Mouse (Mus musculus): ENCODE data around the gene Ip6k3. TPM values are rescaled to one million over a fixed set of nuclear protein-coding genes. Genes with fewer than 3 reads are reported as not detected.

The Ip6k3 gene
- total RNA-seq (2017) = 5.4 to 8.6 TPM (median 7.0 TPM) in 3 replicates

DNA sequence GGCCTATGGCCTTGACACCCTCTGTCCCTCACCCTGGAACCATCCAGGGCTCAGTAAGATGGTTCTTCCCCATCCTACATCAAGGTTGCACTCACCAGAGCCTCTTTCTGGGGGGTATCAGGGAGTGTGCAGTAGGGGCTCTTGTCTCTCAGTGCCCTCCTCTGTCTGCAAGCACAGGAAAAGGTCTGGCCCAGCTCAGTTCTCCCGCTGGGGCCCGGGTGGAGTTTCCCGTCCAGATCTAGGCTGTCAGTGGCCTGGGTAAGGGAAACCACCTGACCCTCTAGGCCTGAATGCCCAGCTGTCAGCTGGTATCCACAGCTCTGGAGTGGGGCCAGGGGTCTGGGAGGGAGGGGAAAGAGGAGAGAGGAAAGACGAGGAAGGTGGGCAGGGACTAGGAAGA is at the start of gene Ip6k3:
Gene Ip6k3, minus strand, starts transcription at position 251 of the 400 bp plus-strand sequence.
- ATAC-seq (replicated peaks; ENCODE audit: insufficient number of reproducible peaks, low FRiP score, low TSS enrichment, poor library complexity, severe bottlenecking) = no peak

DNA sequence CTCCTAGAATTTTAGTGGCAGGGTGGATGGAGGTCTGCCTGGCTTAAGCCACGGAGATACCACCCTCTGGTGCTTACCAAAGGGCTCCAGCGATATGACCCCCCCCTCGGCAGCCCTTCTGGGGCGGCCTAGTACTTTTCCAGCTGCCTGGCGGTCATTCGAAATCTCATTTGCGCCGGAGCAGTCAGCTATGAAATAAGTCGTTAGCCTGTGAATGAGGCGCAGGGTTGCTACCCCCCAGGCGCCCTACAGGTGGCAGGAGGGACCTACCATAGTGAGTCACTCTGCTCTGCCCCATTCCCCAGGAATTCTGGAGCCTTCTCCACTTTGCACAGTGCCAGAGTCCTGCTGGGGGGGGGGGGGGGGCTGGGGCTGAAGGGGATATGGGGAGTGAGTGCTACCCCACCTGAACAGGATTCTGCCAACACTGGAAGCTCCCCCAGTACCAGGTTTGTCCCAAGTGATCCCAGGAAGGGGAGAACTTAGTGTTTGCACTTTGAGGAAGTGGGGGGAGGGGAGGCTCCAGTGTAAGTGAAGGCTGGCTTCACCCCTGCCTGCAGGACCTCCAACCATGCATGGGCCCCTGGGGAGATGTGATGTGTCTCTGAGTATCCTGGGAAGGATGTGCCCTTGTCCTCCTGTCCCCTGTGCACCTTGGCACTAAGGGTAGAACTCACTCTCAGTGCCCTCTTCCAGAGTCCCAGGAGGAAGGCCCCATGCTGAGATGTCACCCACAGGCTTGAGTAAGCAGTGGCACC is 45.4 kb upstream of the Ip6k3 start:
- no peak for ATAC-seq (replicated peaks; ENCODE audit: insufficient number of reproducible peaks, low FRiP score, low TSS enrichment, poor library complexity, severe bottlenecking)

DNA sequence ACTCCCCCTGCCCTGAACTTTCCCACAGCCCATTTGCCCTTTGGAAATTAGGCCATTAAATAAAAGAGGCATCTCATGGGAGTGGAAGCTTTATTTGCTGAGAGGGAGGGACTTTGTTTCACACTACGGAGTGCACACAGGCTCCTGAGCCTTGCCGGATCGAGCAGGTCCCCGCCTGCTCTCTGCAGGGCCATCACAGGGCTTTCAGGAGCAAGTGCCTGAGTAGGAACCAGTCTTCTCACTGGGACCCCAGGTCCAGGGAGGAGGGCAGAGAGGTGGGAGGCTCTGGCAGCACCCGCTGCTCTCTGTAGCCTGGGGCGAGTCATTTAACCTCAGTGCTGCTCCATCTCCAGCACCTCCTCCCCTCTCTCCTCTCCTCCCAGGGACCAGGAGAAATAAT is 44.4 kb upstream of the Ip6k3 start:
- no peak for ATAC-seq (replicated peaks; ENCODE audit: insufficient number of reproducible peaks, low FRiP score, low TSS enrichment, poor library complexity, severe bottlenecking)

DNA sequence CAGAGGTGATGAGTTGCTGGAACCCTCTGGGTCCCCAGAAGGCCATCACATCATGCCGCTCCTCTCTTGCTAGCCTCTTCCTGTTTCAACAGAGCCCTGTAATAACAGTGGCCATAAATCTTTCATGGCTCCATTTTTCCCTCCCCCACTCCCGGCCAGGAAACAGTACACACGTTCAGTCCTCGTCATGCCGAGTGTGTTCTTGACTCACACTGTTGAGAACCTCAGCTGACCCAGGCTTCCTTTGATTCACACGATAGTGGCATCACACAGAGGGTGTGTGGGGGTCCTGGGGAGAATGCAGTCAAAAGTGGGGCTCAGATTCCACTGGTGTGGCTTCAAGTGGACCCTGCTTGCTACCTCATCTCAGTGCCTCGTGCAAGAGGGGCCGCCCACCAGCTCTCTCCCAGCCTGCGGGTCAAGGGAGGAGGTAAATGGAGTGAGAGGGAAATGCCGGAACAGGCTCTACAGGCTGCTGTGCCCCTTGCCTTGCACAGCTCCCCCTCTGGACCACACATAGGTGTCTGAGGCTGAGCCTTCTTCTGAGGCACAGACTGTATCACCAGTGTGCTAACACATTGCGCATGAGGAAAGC is 39.6 kb upstream of the Ip6k3 start:
- no peak for ATAC-seq (replicated peaks; ENCODE audit: insufficient number of reproducible peaks, low FRiP score, low TSS enrichment, poor library complexity, severe bottlenecking)

DNA sequence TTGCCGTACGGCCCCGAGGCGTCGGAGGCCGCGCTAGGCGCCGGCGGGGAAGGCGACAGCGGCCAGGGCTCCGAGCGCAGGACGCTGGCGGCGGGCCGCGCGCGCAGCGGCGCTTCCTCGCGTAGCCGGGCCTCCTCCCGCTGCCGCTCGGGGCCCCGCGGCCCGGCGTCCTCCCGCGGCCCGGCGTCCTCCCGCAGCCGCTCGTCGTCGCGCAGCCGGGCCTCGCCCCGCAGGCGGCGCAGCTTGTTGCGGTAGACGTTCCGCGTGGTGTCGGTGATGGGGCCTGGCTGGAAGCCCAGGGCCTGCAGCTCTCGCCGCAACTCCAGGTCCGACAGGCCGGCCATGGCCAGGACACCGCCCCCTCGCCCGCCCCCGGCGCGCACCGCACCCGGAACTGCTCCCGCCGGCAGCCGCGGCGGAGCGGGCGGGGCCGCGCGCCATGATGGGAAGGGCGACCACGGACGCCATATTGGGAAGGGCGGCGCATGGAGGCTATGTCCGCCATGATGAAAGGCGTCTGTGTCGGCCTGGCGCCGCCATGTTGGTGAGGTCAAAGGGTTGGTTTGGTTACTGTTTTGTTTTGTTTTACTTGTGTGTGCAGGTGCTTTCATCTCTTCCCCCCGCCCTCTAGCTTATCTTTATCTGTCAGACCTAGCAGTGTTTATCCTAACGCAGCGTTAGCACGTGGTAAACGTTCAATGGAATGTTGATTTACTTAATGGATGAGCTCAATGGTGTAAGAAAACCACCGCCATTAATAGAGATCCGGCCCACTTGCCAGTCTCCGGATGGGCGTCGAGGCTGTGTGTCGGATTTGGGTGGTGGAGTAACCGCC is 36.7 kb upstream of the Ip6k3 start, which contains the start of gene Lemd2:
Gene Lemd2, minus strand, starts transcription at position 395 of the 835 bp plus-strand sequence.
- peak; percentile 89 for ATAC-seq (replicated peaks; ENCODE audit: insufficient number of reproducible peaks, low FRiP score, low TSS enrichment, poor library complexity, severe bottlenecking)

DNA sequence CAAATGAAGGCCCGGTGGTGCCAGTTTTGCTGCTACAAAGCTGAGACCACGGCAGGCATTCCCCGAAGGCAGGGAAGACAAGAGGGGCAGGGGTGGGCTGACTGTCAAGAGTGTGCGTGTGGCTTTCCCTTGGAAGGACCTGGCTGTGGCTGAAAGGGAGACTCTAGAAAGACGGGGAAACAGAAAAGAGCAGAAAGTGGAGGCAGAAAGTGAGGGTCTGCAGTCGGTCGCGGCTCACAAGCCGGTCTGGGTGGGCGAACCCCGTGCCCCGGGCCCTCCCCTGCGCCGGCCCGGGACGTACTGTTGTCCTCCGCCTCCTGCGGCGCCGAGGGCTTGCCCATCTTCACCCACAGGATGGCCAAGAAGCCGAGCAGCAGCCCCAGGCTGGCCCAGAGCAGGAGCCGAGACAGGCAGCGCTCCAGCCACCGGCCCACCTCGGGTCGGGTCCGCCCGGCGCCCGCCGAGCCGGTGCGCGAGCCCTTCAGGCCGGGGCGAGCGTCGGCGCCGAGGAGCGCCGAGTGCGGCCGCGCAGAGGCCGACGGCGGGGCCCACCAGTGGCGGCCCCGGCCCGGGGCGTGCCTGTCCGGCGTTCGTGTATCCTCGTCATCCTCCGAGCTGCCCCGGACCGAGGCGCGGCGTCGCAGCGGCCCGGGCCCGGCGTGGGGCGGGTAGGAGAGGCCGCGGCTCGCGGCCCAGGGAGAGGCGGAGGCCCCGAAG is 35.9 kb upstream of the Ip6k3 start:
- no peak for ATAC-seq (replicated peaks; ENCODE audit: insufficient number of reproducible peaks, low FRiP score, low TSS enrichment, poor library complexity, severe bottlenecking)

DNA sequence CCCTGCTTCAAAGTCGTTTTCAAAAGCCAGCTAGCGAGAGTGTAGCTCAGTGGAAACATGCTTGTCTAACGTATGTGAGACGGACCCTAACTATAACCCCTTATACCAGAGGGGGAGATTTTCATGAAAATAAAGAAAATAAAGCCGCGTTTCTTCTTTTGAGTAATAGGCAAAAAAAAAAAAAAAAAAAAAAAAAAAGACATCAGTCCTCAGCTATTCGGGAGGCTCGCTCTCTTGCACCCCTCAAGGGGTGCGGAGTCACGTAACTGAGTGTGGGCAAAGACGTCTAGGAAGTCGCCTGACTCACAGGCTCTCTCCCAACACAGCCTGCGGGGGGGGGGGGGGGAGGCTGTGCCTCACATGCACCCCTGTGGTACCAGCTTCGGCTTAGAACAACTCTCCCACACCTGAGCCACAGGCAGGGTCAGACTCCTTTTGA is 35.3 kb upstream of the Ip6k3 start:
- no peak for ATAC-seq (replicated peaks; ENCODE audit: insufficient number of reproducible peaks, low FRiP score, low TSS enrichment, poor library complexity, severe bottlenecking)

DNA sequence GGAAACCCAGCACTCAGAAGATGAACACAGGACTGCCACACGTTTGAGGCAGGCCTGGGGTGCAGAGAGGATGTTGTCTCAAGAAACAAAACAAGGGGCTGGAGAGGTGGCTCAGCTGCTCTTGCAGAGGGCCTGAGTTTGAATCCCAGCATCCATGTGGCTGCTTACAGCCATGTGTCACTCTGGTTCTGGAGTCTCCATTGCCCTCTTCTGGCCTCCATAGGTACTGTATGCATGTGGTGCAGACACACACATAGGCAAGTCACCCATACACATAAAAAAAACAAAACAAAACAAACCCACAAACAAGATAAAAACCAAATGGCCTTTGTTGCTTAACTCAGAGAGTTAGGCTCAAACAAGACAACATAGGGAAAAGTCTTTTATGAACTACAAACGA is 34.4 kb upstream of the Ip6k3 start:
- no peak for ATAC-seq (replicated peaks; ENCODE audit: insufficient number of reproducible peaks, low FRiP score, low TSS enrichment, poor library complexity, severe bottlenecking)

DNA sequence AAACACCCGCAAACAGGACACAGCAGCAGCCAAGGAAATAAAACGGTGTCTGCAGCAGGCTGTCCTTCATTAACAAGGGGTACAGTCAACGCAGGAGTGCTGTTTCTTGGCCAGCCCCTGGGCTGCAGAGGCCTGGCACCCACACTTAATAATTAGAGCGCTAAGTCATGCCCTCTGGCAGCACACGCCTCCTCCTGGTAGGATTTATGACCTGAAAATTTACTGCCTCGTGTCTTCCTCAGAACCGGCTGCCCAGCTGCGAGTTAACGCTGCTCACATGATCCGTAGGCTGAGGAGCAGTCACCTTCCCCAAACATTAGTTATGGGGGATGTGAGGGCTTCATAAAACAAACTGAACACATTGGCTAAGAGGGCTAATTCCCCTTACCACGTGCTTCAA is 33.2 kb upstream of the Ip6k3 start:
- no peak for ATAC-seq (replicated peaks; ENCODE audit: insufficient number of reproducible peaks, low FRiP score, low TSS enrichment, poor library complexity, severe bottlenecking)

DNA sequence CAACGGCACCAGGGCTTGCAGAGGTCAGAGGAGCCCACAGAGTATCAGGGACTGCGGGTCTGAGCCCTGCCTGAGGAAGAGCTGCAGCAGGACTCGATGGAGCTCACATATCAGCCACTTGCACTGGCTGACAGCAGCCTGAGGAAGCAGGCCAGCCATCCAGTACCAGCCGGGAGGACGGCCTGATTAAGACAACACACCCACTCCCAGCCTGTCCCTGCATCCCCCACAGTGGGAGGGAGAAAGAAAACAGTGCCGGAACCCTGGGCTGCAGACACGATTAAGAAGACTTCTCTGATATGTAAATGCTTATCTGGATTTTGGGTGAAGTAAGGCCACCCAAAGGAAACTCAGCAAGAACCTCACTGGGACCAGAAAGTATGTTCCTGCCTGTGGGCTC is 32.3 kb upstream of the Ip6k3 start:
- ATAC-seq (replicated peaks; ENCODE audit: insufficient number of reproducible peaks, low FRiP score, low TSS enrichment, poor library complexity, severe bottlenecking) = no peak

DNA sequence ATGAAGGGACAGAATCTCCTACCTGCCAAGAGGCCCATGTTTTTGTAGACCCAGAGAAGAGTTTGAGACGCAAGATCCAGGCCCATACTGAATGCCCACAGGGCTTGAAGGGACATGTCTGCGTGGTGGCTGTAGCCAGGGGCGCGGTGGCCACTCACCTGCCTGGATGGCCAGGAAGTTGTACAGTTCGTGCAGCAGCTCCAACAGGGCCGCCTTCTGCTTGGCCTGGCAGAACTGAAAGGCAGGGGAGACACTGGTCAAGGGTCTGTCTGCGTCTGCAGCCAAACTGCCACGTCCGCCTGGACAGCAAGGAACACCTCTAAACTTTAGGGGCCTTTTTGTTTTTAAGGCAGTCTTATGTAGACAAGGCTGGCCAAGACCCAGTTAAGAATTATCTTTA is 31.6 kb upstream of the Ip6k3 start:
- no peak for ATAC-seq (replicated peaks; ENCODE audit: insufficient number of reproducible peaks, low FRiP score, low TSS enrichment, poor library complexity, severe bottlenecking)

DNA sequence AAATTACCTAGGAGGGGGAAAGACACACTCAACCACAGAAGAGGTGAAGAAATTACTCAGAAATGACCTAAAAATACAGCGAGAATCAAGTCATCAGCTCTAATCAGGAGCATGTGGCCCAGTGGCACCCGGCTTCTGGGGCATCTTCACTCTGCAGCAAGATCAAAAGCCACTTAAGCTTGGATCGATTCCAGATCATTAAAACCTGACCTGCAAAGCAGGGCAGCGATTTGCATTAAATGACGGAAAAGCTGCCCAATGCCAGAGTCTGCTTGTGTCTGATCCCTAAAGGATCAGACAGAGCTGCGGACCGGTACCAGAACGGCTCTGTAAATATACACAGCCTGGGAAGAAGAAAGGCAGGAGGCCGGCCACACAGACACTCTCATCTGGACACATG is 28.6 kb upstream of the Ip6k3 start:
- ATAC-seq (replicated peaks; ENCODE audit: insufficient number of reproducible peaks, low FRiP score, low TSS enrichment, poor library complexity, severe bottlenecking) = no peak

DNA sequence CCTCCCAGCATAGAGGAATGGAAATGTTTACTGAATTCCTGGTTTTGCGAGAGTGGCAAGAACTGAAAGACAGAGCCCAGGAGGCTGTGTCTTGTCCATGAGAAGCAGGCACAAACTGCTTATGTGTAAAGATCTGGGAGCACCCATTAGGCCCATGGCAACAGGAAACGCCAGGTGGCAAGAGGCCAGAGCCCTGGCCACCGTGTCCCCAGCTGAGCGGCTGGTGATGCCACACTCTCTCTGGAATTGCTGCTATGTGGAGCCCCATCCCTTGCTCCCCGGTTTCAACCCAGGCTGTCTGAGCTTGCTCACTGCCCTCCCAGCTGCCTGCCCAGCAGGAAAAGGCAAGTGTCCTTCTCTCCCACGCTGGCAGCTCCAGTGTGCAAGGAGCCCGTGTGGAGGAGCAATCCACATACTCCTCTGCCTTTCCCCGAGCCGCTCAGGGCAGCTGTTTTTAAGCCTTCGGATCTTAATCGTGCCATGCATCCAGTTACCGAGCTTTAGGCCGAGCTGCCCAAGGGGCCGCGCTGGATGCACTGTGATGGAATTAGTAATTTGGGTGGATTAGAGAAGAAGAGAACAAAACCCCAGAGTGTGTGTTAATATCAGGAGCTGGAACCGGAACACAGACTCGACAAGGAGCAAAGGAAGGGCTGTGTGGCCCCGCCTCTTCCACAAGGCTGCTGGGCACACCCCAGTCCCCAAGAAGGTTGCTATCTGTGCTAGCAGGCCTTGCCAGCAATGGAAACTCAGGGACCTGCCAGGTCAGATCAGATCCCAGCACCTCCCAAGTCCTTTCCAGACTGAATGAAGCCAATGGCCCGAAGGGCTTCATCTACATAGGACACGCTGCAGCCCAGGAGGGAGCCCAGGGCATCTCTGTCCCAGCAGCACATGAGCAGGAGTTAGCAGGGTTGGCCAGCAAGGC is 26.9 kb upstream of the Ip6k3 start:
- ATAC-seq (replicated peaks; ENCODE audit: insufficient number of reproducible peaks, low FRiP score, low TSS enrichment, poor library complexity, severe bottlenecking) = no peak

DNA sequence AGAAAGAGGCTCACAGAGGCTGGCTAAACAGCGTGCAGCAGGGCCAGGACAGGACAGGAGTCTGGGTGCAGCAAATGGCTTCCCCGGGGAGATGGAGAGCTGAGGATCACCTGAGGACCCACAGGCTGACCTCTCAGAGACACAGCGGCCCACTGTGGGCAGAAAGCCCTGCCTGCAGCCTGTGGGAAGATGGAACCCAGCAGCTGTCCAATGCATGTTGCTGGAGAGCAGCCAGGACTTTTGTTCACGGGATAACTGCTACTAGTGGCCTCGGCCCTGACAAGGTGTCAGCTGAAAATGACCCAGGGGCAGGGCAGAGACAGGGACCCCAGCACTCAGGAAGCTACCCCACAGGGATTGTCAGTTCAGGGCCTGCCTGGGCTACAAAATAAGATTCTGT is 24.2 kb upstream of the Ip6k3 start:
- no peak for ATAC-seq (replicated peaks; ENCODE audit: insufficient number of reproducible peaks, low FRiP score, low TSS enrichment, poor library complexity, severe bottlenecking)

DNA sequence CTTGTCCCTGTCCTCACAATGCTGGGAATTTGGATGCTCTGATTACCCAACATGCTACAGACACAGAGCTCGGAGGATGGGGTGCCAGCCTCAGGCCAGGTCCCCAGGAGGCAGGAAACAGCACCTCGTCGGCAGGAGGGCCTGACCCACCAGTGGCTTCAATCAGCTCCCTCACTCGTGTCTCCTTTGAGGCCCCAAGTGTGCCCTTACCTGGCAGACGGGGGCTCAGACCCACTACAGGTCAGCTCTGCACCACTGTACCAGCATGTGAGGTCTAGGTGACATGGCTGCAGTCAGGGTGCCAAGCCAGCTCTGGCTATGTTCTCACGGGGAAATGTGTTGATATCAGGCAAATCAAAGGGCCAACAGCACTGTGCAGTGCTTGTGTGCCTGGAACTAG is 23.6 kb upstream of the Ip6k3 start:
- no peak for ATAC-seq (replicated peaks; ENCODE audit: insufficient number of reproducible peaks, low FRiP score, low TSS enrichment, poor library complexity, severe bottlenecking)

DNA sequence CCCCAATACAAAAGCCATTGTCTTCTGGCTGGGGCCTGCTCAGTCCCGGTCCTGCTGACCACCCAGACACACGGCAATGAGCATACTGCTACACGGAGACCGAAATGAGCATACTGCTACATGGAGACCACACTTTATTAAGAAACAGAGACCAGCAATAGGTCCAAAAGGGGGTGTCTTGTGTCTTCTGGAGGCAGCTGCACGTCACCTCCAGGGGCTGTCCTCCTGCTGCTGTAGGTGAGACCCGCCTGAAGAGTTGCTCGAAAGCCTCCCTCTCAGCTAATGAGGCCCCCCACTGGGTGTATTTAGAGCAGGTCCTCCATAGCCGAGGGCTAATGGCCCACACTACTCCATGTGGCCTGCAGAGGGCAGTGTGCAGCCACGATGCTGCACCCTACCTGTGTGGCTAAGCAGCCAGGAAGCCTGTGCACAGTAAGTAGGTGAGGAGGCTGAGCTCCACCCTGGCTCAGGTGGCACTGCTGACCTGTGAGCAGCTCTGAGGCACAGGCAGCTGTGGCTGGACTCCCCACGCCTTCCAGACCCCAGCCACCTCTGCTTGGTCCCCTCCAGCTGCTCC is 22.1 kb upstream of the Ip6k3 start:
- peak; percentile 69 for ATAC-seq (replicated peaks; ENCODE audit: insufficient number of reproducible peaks, low FRiP score, low TSS enrichment, poor library complexity, severe bottlenecking)

DNA sequence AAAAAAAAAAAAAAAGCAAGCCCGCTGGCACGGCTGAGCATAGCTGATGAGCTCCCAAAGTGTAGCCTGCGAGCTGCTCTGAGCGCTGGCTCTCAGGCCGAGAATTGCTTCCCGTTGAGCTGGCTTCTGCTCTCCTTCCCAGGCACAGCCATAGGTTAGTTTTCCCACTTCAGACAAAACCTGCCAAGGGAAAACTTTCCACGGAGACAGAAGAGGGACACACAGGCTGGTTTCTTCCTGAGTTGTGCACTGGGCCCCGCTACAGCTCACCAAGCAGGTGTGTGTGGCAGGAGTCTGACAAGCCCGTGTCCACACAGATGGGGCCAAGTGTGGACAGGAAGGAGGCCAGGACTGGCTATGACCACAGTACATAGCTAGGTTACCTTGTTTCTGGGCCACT is 21.3 kb upstream of the Ip6k3 start:
- ATAC-seq (replicated peaks; ENCODE audit: insufficient number of reproducible peaks, low FRiP score, low TSS enrichment, poor library complexity, severe bottlenecking) = no peak

DNA sequence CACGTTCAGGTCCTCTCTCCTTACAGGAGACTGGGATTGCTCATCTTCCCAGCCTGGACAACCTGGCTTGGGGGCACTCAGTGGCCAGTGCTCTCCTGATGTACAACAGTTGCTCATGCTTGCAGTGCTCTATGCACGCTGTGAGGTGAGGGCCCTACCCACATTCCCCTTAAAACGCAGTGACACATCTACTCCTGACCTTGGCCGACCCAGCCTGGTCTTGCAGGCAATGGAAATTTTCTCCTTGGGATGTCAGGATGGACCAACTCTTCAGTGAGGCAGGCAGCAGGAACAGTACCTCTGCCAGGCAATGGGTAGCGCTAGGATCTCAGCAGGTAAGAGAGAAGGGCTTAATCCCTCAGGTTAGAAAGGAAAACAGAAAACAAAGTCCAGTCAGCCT is 19.5 kb upstream of the Ip6k3 start:
- ATAC-seq (replicated peaks; ENCODE audit: insufficient number of reproducible peaks, low FRiP score, low TSS enrichment, poor library complexity, severe bottlenecking) = no peak

Data from monocyte, adult 5-6 weeks (primary cell).